Mouse (Mus musculus) G1E (cell line): ENCODE measurements at regions not wholly inside any gene's neighbourhood (a gene's known extent, or its start where the extent isn't known, plus 50 kb on each side); places are given as distances from the start of the nearest gene placed in this dataset.

Source experiments
- CTCF ChIP-seq: IDR thresholded peaks from 2 replicates; pipeline ENCODE4 v1.5.1; 2012; ENCODE audit warnings: low read depth, low read length, inconsistent platforms, mixed read lengths
- GATA1 ChIP-seq: IDR thresholded peaks from 2 replicates; pipeline ENCODE4 v1.6.1; 2012; ENCODE audit warnings: borderline replicate concordance, low read length, inconsistent platforms, mixed read lengths
- POLR2AphosphoS5 ChIP-seq: IDR thresholded peaks from 2 replicates; pipeline ENCODE4 v1.6.1; 2012; ENCODE audit warnings: low read depth, low read length, inconsistent platforms; ENCODE audit not compliant: insufficient replicate concordance
- TAL1 ChIP-seq: conservative IDR thresholded peaks from 2 replicates; pipeline ENCODE4 v1.6.1; 2012; ENCODE audit warnings: low read depth, low read length, inconsistent platforms, mixed read lengths

GRCm38 (mm10) chr2:92770098-92770497 is 144.8 kb upstream of the Syt13 start:
- TF ChIP-seq CTCF (no peak), TAL1 (no peak), POLR2AphosphoS5 (no peak), GATA1 (no peak)
